Mouse (Mus musculus) forebrain, postnatal 0 days (tissue): ENCODE measurements around the gene 2310009B15Rik. TPM values are rescaled to one million over a fixed set of nuclear protein-coding genes. Genes with fewer than 3 reads are reported as not detected.
A peak's percentile ranks its signal among the peaks of the same experiment; 100 is the strongest.

ENCODE experiments used
- ATAC-seq: fragments of 200-750 bp; cut with Nextera tagmentation; 2 replicates; pipeline ENCODE4 v1.8.0; 2017; ENCODE audit warnings: mild to moderate bottlenecking, moderate library complexity
- DNase-seq: peaks from one replicate; pipeline ENCODE4 v3.0.0-alpha.2; 2015
- H3K27ac ChIP-seq: fragments of 300-500 bp; sonication (generic); 2 replicates; pipeline ENCODE4 v1.5.1; 2014; ENCODE audit warnings: low read depth, mild to moderate bottlenecking, antibody characterized with exemption, low read length, moderate library complexity, mixed read lengths
- H3K27me3 ChIP-seq: fragments of 300-500 bp; sonication (generic); 2 replicates; pipeline ENCODE4 v1.6.1; 2014; ENCODE audit warnings: mild to moderate bottlenecking, low read length, mixed read lengths; ENCODE audit not compliant: insufficient read depth
- H3K36me3 ChIP-seq: fragments of 300-500 bp; sonication (generic); 2 replicates; pipeline ENCODE4 v1.6.1; 2014; ENCODE audit warnings: mild to moderate bottlenecking, moderate library complexity; ENCODE audit not compliant: insufficient read depth
- H3K4me1 ChIP-seq: fragments of 300-500 bp; sonication (generic); 2 replicates; pipeline ENCODE4 v1.6.1; 2014; ENCODE audit warnings: antibody characterized with exemption; ENCODE audit not compliant: insufficient read depth
- H3K4me2 ChIP-seq: fragments of 300-500 bp; sonication (generic); 2 replicates; pipeline ENCODE4 v1.6.1; 2014; ENCODE audit warnings: low read depth, mild to moderate bottlenecking, moderate library complexity
- H3K4me3 ChIP-seq: fragments of 300-500 bp; sonication (generic); 2 replicates; pipeline ENCODE4 v1.5.1; 2014; ENCODE audit warnings: low read depth, low read length, mixed read lengths
- H3K9ac ChIP-seq: fragments of 300-500 bp; sonication (generic); 2 replicates; pipeline ENCODE4 v1.6.1; 2014; ENCODE audit warnings: mild to moderate bottlenecking
- H3K9me3 ChIP-seq: fragments of 300-500 bp; sonication (generic); 2 replicates; pipeline ENCODE4 v1.6.1; 2016; ENCODE audit warnings: low read length
- CTCF ChIP-seq: sonication (generic); IDR thresholded peaks from 2 replicates; pipeline ENCODE4 v1.5.1; 2016; ENCODE audit warnings: antibody characterized with exemption, control low read depth, low read depth
- WGBS: fragments of 180-500 bp; shearing (Covaris S2); extraction: QIAGEN DNeasy Blood & Tissue Kit; methylation state at CpG from one replicate; pipeline ENCODE4 v1.1.7; 2014; 5-methylcytosine and 5-hydroxymethylcytosine counted together
- polyA plus RNA-seq: library from polyadenylated mRNA; unstranded; fragments of >200 nt; fragmentation: Nextera tagmentation; extraction: Ambion mirVana; gene quantifications from 2 replicates; pipeline ENCODE4 v1.2.1, GENCODE M21; 2015
- total RNA-seq: library from RNA; depleted of rRNA; stranded (reverse); fragments of >200 nt; gene quantifications from 2 replicates; pipeline ENCODE4 v1.2.3, GENCODE M21; 2014

Gene 2310009B15Rik
- total and polyA plus RNA-seq, 2 experiments from 2014 or later = 33.0 to 41.9 TPM

DNA sequence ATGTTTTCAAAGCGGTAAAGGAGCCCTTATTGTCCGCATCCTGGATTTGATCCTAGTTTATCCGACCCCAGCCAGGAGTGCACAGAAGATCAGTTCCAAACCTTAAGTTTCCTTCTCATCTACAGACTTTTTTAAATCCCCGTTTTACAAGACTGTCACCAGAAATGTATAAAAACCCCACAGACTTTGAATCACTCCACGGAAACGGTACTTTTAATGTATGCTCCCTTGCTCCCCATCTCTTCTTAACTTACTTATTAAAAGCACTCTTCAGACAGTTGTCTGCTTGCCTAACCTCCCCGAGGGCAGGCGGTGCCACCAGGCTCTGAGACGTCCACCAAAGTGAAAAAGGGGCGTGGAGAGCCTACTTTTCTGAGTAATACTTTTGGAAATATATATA, 13.9 kb downstream of the 2310009B15Rik start:
- H3K27ac ChIP-seq = no peak overlapping the region
- whole genome bisulfite sequencing = 3% methylated on average over 10 of the region's 10 CpGs
- DNase-seq (peak; percentile 56), ATAC-seq (no peak)
- H3K27me3 ChIP-seq = peaks cover 43% of the 10 kb centered on the region
- peak overlapping the region; percentile 50 for H3K4me2 ChIP-seq
- no peaks in the 10 kb centered on the region for H3K9me3 ChIP-seq
- H3K4me3 ChIP-seq = peak overlapping the region; percentile 34; the same call in 1 of the 2 replicates
- TF ChIP-seq CTCF = no peak
- peak overlapping the region; percentile 46; the same call in 1 of the 2 replicates for H3K9ac ChIP-seq
- peaks cover 4% of the 10 kb centered on the region for H3K4me1 ChIP-seq
- no peaks in the 10 kb centered on the region for H3K36me3 ChIP-seq

DNA sequence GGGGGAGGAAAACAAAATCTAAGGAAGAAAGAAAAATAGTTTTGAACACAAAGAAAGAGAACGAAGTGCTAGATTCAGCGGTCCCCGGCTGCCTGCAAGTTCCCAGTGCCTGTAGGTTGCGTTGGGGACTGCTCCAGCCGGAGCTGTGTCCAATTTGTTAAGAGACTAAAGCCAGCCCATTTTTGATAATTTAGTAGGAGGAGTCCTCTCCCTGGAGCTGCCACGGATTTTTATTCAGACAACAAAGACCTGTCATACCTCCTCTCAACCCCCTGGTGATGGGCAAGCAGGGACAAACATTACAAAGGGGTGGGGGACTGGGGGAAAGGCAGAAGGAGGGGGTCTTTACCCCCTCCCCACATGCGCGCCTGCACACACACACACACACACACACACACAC, 14.3 kb downstream of the 2310009B15Rik start:
- peak overlapping the region; percentile 50 for H3K4me2 ChIP-seq
- 2% methylated on average over 8 of the region's 8 CpGs for WGBS
- H3K4me1 ChIP-seq = peaks cover 4% of the 10 kb centered on the region
- H3K27ac ChIP-seq = no peak overlapping the region
- H3K27me3 ChIP-seq = peaks cover 47% of the 10 kb centered on the region
- no peak for TF ChIP-seq CTCF
- peak overlapping the region; percentile 34 for H3K4me3 ChIP-seq
- no peaks in the 10 kb centered on the region for H3K9me3 ChIP-seq
- peak overlapping the region; percentile 46 for H3K9ac ChIP-seq
- H3K36me3 ChIP-seq = no peaks in the 10 kb centered on the region
- DNase-seq = peak; percentile 69
- peak; percentile 25; the same call in 1 of the 2 replicates for ATAC-seq

DNA sequence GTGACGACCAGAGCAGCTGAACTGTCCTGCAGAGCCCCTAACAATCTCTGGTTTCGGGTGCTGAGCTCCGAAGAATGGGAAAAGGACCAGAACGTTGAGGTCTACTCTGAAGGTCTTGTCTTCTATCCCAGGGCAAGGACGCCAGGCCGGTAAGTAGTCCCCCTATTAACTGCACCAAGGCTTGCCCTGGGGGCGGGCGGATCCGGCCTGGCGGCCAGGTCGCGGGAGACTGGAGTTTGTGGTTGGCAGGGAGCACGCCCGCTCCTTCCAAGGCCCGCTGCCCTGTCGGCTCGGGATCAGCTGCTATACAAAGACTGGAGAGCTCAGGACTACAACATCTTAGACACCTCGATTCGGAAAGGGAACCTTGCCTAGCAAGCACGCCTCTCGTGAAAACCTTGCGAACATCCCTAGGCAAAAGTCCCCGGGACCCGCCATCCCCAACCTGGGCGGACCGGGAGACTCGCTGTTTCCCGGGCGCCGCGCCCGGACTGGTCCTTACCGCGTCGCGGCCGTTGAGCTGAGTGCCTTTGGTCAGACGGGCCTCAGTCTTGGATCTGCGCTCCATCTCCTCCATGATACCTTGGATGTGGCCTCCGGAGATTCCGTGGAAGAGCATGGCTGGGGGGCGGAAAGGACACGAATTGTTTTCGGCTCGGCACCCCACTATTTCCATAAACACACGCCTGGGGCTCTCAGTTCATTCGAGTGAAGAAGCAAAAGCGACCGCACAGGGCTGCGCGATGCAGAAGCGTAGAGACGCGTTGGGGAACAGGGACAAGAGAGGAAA, 15.2 kb downstream of the 2310009B15Rik start:
- peak overlapping the region; percentile 50 for H3K4me2 ChIP-seq
- DNase-seq = peak; percentile 79
- peak overlapping the region; percentile 46 for H3K9ac ChIP-seq
- 2% methylated on average over 54 of the region's 54 CpGs for WGBS
- TF ChIP-seq CTCF = no peak
- no peaks in the 10 kb centered on the region for H3K9me3 ChIP-seq
- no peaks in the 10 kb centered on the region for H3K36me3 ChIP-seq
- peaks cover 4% of the 10 kb centered on the region for H3K4me1 ChIP-seq
- peak overlapping the region; percentile 41 for H3K27ac ChIP-seq
- ATAC-seq = peak; percentile 46
- peaks cover 53% of the 10 kb centered on the region for H3K27me3 ChIP-seq
- H3K4me3 ChIP-seq = peak overlapping the region; percentile 34

DNA sequence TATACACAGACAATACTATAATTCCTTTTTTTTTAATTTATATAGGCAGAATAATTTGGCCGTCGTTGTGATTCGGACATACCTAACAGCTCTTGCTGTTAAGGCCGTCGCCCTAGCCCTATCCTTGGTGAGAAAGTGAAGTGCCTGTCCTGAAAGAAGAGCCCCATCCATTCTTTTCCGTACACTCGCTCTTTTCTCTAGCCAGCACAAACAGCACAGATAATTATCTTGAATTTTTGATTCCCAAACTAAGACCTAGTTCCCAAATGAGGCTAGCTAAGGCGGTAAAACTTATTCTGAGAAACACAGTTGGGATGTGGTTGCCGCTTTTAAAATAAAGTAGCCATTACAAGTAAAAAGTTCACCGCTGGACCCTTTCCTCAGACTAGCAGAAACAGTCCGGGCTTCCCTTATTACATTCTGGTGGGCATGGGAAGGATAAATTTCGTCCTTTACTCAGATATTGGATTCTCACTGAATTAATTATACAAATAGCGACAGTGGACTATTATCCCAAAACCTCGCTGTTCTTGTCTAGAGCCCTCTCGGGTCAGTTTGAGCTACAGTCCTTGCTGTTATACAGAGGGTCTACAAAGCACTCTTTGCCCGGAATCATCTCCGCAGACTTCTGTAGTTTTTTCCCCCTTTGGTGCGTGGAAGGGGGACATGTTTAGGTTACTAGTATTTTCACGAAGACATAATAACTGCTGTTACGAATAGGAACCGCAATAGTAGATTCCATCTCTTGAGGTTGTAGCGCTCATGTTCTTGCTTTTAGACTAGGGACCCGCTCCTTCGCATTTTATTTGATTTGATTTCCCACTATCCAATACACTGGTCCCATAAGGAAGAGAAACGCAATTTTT, 16.0 kb downstream of the 2310009B15Rik start:
- H3K36me3 ChIP-seq = no peaks in the 10 kb centered on the region
- DNase-seq (peak; percentile 77), ATAC-seq (no peak)
- no peak for TF ChIP-seq CTCF
- H3K4me2 ChIP-seq = peak overlapping the region; percentile 50
- WGBS = 4% methylated on average over 25 of the region's 25 CpGs
- H3K9me3 ChIP-seq = no peaks in the 10 kb centered on the region
- H3K27ac ChIP-seq = peak overlapping the region; percentile 41
- H3K9ac ChIP-seq = peak overlapping the region; percentile 46
- peak overlapping the region; percentile 34 for H3K4me3 ChIP-seq
- peaks cover 52% of the 10 kb centered on the region for H3K27me3 ChIP-seq
- peaks cover 4% of the 10 kb centered on the region for H3K4me1 ChIP-seq

DNA sequence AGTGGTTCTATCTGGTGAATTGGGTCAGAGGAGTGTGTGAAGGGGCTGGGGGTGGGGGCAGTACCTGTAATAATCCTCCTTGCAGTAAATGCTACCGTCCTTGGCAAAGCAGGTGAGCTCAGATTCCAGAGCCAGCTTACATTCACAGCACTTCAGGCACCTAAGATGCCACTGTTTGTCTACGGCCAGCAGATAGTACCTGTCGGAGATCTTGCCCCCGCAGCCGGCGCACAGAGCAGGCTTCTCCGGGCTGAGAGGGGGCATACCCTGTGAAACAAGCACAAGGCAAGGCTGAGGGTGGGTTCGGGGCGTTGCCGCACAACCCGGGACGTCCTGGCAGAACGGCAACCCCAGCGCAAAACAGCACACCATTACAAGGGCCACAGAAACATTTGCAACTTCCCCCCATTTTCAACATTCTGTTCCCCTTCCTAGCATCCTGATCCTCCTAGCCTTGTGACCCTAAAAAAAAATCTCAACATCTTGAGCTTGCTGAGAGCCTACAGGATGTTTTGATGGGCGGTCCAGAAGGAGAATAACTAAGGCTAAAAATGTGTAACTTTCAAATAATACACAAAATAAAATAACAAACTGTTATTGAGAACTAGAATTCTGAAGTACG, 16.7 kb downstream of the 2310009B15Rik start:
- H3K9me3 ChIP-seq = no peaks in the 10 kb centered on the region
- H3K4me2 ChIP-seq = no peak overlapping the region
- H3K27me3 ChIP-seq = peaks cover 51% of the 10 kb centered on the region
- 8% methylated on average over 16 of the region's 16 CpGs for WGBS
- no peak for ATAC-seq
- H3K4me3 ChIP-seq = peak overlapping the region; percentile 34
- 0 out of 2 replicates have a peak overlapping the region, but pooled peaks have one; percentile 11 for H3K9ac ChIP-seq
- DNase-seq = no peak
- no peaks in the 10 kb centered on the region for H3K36me3 ChIP-seq
- H3K27ac ChIP-seq = no peak overlapping the region
- H3K4me1 ChIP-seq = peaks cover 4% of the 10 kb centered on the region
- TF ChIP-seq CTCF = no peak

DNA sequence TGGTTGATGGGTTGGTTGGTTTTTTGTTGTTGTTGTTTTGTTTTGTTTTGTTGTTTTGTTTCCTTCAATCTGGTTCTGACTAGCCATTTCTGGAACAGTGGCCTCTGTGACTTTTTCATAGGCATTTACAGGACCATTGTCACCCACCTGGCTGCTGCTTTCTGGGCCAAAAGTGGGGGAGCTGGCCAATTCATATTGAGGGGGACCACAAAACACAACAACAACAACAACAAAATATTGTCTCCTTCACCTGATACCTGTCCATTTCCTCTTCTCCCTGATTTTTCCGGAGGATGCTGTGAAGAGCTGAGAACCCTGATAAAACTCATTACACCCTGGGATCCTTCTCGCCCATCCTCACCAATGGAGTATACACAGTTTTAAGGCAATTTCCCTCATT, 17.4 kb downstream of the 2310009B15Rik start:
- peak; percentile 45 for DNase-seq
- H3K27ac ChIP-seq = no peak overlapping the region
- H3K36me3 ChIP-seq = no peaks in the 10 kb centered on the region
- no peaks in the 10 kb centered on the region for H3K9me3 ChIP-seq
- peaks cover 4% of the 10 kb centered on the region for H3K4me1 ChIP-seq
- WGBS = 23% methylated on average over 2 of the region's 2 CpGs
- ATAC-seq = no peak
- peak overlapping the region; percentile 34 for H3K4me3 ChIP-seq
- peaks cover 50% of the 10 kb centered on the region for H3K27me3 ChIP-seq
- no peak overlapping the region for H3K9ac ChIP-seq
- TF ChIP-seq CTCF = no peak
- H3K4me2 ChIP-seq = no peak overlapping the region
